Mouse (Mus musculus): ENCODE data around the gene Sash1.

Gene Sash1

DNA sequence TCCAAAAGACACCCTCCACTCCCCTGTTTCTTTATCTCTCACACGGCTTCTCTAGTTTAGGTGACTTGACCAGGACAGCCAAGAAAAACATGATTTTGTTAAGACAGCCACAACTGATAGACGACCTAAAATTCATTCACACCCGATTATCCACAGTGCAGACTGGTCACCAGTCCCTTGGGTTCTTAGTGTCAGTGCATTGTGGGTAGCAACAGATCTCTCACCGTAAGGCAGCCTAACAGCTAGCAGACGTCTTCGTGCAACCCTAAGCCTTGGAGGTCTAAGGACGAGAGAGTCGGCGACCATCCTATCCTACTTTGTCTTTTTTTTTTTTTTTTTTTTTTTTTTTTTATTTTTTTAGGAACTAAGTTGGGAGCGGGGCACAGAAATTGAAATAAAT is 34.2 kb downstream of the Sash1 start:
- DNase-seq (ENCODE audit: low read depth, low spot score) = no peak

DNA sequence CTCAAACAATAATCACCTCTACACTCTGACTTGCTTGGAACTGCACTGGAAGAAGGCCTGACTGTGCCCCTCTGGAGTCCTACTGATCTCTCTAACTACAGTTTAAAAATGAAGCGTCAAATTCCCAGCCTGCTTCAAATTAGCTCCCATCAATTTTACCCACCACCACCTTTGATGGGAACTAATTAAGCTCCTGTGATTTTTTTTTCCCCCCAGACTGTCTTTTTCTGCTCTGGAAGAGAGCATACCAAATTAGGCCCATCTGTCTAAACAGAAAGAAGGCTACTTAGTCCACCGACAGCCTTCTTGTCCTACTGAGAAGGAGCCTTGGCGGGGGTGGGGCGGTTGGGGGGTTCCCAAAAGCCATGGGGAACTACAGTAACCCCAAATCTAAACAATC is 37.9 kb downstream of the Sash1 start:
- no peak for DNase-seq (ENCODE audit: low read depth, low spot score)

GRCm38 (mm10) chr10:8846258-8846657 is 39.6 kb downstream of the Sash1 start:
- DNase-seq (ENCODE audit: low read depth, low spot score) = no peak

GRCm38 (mm10) chr10:8845230-8845770 is 40.6 kb downstream of the Sash1 start:
- no peak for DNase-seq (ENCODE audit: low read depth, low spot score)

DNA sequence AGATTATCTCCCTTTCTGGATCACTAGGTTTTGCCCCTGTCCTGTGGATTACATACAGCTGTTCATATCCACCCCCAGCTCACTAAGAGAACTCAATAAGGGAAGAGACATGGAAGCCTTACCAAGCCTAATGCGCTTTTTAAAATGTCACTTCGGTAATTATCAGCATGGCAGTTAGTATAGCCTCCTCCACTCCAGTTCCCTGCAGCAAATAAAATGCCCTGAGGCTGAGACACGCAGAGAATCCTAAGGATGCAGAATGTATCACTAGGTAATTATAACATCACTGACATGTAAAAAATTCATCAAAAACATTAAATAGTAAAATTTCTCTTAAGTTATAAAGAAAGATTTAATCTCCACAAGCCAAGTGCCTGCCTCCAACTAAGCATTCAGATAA is 45.9 kb downstream of the Sash1 start:
- no peak for DNase-seq (ENCODE audit: low read depth, low spot score)

DNA sequence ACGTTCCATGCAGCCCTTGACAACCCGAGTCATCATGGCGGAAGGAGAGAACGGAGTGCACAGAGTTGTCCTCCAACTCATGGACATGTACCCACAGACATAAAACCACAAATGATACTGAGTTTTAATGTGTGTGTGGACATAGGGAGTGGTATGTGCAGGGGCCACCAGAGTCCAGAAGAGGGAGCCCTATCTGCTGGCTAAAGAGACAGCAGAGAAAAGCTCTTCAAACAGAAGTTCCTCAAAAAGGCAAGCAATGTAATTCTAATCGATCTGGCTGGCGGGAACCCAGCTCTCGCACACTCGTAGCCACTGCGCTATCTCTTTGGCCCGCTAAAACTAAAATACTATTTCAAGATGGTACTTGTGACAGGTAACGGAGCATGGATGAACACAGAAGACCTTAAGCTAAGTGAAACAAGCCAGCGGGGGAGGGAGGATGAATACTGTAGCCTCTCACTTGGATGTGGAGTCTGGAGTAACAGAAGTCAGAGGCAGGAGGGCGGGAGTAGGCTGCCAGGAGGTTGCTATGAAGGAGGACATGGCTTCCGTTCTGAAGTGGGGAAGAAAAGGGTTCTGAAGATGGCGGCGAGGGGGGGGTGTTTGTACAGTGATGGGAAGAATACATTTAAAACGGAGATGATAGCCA is 51.9 kb downstream of the Sash1 start:
- no peak for DNase-seq (ENCODE audit: low read depth, low spot score)

GRCm38 (mm10) chr10:8826303-8826702 is 59.6 kb downstream of the Sash1 start:
- no peak for DNase-seq (ENCODE audit: low read depth, low spot score)

GRCm38 (mm10) chr10:8825874-8826273 is 60.0 kb downstream of the Sash1 start:
- no peak for DNase-seq (ENCODE audit: low read depth, low spot score)

GRCm38 (mm10) chr10:8818066-8818465 is 67.8 kb downstream of the Sash1 start:
- no peak for DNase-seq (ENCODE audit: low read depth, low spot score)

DNA sequence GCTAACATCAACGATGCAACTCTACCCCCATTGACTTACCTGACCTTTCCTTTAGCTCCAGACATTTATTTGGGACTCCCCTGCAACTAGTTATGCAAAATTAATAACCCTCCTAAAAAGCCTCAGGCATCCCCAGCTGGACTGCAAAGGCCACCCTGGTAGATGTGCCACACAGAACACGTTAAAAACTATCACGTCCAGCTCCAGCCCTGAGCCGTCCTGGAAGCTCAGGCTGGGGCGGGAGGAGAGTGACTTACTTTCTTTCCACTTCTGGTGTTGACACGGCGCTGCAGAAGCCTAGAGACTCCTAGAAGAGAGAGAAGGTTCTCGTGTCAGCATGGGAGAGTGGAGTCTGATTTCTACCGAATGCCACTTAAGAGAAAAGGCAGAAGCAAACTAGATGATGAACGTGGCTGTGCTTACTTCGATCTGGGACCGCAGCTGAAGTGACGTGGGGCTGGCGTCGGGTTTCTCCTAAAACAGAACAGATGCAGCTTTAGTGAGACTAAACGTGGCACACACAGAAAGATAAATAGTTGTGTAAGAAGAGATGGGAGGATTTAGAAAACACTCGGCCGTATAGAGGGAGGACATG is 71.8 kb downstream of the Sash1 start:
- DNase-seq (ENCODE audit: low read depth, low spot score) = no peak

DNA sequence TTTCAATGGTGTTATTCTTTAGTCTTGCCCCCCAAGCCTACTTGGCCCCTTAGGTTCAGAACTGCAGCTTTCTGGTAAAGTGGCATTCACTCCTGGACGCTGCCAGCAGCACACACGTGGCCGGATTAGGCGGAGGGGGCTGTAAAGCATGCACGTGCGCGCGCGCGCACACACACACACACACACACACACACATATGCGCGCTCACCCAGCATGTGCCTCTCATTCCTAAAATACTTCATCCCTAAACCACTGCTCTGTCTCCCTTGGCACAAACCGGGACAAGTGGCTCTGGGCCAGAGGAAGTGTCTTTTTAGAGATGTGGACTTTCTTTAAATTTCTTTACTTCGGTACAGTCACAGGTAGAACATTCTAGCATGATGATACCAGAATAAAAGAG is 72.6 kb downstream of the Sash1 start:
- no peak for DNase-seq (ENCODE audit: low read depth, low spot score)

DNA sequence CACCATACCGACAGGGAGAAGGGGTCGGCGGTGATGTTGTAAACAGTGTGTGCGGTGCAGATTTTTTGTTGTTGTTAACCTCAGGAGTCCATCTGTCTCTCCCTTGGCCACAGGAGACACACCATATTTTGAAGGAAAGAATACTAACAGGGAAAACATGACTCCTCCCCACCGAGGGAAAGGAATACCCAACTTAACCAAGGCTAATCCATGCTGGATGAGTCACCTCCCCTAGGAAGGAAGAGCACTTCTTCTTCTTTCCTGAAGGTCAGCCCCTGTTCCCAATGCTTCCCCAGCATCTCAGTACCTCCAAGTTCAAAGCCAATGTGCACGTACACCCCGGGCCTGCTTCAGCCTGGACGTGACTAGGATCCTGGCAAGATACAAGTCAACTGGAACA is 73.1 kb downstream of the Sash1 start:
- no peak for DNase-seq (ENCODE audit: low read depth, low spot score)

- DNase-seq (ENCODE audit: low read depth, low spot score) = no peak
These were observed 74.4 kb downstream of the Sash1 start for GRCm38 (mm10) chr10:8811261-8812039.

- no peak for DNase-seq (ENCODE audit: low read depth, low spot score)
These were observed 75.4 kb downstream of the Sash1 start for GRCm38 (mm10) chr10:8810496-8810895.

DNA sequence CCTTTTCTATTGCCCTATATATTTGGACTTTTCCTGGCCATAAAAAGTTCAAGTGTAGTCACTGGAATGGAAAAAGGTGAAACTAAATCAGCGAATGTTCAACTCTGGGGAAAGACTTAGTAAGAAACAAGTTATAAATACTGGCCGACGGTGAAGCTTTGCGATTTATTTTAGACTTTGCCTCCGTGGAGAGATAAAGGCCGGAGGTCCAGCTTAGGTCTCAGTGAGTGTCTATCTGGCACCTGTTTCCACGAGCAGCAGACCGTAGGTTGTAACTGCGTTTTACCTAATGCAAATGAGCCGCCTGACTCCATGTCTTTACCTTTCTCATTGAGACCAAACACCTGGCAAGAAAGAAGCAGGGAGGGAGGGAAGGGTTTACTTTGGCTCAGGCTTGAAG is 77.5 kb downstream of the Sash1 start:
- no peak for DNase-seq (ENCODE audit: low read depth, low spot score)

GRCm38 (mm10) chr10:8807581-8807980 is 78.3 kb downstream of the Sash1 start:
- DNase-seq (ENCODE audit: low read depth, low spot score) = no peak

GRCm38 (mm10) chr10:8805402-8805801 is 80.5 kb downstream of the Sash1 start:
- no peak for DNase-seq (ENCODE audit: low read depth, low spot score)

DNA sequence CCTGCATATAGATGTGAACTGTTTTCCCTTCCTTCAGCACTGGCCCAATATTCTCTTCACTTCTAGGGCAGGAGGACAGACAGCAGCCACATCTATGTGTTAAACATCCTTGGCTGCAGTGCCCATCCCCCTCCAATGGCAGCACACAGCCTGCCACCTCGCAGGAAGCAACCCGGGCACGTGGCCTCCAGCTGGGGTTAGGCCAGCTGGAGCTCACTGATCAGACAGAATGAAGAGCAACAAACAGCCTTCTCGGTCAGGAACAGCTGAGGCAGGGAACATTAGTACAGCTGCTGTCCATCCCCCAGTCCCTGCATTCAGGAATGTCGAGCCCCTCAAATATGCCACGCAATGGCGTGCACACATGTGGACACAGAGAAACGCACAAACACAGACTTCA is 81.6 kb downstream of the Sash1 start:
- DNase-seq (ENCODE audit: low read depth, low spot score) = no peak

- DNase-seq (ENCODE audit: low read depth, low spot score) = no peak
These were observed 84.0 kb downstream of the Sash1 start for GRCm38 (mm10) chr10:8801719-8802347.

DNA sequence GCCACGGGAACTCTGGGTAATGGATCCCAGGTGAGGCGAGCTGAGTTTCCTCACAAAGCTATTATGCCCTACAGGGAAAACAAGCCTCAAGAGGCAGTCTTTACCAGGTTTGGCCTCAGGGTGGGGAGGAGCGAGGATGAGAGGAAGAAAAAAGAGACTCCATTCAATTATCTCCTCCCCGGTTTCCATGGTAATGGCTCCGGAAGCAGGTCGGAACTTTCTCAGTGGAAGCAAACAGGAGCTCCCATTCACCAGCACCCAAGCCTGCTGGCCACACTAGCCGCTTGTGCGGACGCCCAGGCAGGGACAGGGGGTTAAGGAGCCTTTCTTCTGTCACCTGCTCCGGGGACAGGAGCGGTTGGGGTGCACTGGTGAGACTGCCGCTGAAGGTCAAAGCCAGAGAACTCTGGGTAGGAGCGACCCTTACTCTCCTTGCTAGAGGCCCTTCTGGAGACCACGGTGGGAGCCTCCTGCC is 84.7 kb downstream of the Sash1 start:
- DNase-seq (ENCODE audit: low read depth, low spot score) = peak; percentile 67

DNA sequence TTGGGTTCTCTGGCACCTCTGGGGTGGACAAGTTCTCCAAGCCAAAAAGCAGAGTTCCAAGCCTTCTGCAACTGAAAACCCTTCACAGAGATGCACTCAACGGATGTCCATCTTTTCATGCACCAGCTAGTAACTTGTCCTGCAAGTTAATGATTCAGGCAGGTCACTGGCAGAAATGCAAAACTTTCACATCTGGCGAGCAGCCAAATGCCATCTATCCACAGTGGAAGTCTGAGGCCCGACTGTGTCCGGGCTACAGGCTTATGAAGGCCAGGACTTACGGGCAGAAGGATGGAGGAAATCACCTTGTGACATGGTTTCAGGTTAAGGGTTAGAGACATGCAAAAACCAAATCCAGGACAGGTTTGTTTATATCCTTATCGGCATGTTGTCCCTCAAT is 88.0 kb downstream of the Sash1 start:
- no peak for DNase-seq (ENCODE audit: low read depth, low spot score)

DNA sequence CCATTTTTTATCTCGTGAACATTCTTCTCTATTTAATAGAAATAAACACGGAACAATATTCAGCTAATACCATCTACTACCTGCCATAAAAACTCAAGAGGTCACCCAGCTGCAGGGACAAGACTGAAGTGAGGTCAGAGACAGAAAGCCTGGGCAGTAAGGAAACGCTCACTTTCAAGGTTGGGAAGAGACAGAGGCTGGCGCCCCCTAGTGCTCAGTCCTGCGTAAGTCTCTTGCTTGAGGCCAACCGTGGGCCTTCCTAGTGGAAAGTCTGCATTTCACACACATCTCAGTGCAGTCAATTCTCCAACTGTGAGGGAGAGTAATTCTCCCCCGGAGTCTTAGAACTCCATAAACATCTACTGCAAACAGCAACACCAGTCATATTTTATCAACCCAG is 90.5 kb downstream of the Sash1 start:
- DNase-seq (ENCODE audit: low read depth, low spot score) = no peak
